Mouse (Mus musculus) thymus, adult 2 months (tissue): ENCODE measurements around the gene Ksr2.

Experiments
- CTCF ChIP-seq: fragments of 200-500 bp; IDR thresholded peaks from 2 replicates; pipeline ENCODE4 v1.5.1; 2012; ENCODE audit warnings: mild to moderate bottlenecking, control low read depth, low read length, moderate library complexity, borderline replicate concordance; ENCODE audit not compliant: control insufficient read depth, poor library complexity, insufficient read depth; ENCODE audit errors: extremely low read depth
- POLR2A ChIP-seq: fragments of 200-500 bp; IDR thresholded peaks from 2 replicates; pipeline ENCODE4 v1.6.1; 2012; ENCODE audit warnings: mild to moderate bottlenecking, low read length, control low read depth, moderate library complexity; ENCODE audit not compliant: control insufficient read depth, poor library complexity, insufficient read depth; ENCODE audit errors: extremely low read depth

DNA sequence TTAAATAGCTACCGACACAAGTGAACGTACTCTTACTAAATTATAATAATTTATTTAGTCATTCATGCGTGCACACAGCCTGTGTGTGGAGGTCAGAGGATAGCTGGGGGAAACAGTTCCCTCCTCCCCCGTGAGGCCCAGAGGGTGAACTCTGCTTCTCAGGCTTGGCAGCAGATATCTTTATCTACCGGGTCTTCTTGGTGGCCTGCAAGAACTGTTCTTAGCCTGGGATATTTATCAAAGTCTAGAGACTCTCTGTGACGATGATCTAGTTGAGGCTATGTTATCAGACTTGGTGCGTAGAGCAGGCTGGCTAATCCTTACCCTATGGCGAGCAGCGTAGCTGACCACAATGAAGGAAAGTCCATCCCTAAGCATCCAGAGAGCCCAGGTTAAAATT, 45.1 kb downstream of the Ksr2 start:
- TF ChIP-seq CTCF (no peak), POLR2A (no peak)
